Mouse (Mus musculus) c-Kit-negative CD71-positive TER-119-positive erythroid progenitor cells, embryonic 14.5 days (primary cell): ENCODE results near the gene Alpl.

Experiments
- DNase-seq: peaks from one replicate; pipeline ENCODE4 v3.0.0-alpha.2; 2013; ENCODE audit warnings: low read depth, low spot score

Alpl gene

GRCm38 (mm10) chr4:137800324-137800723, 4.1 kb upstream of the Alpl start:
- no peak for DNase-seq

- DNase-seq = no peak
These were observed 854 bp upstream of the Alpl start for GRCm38 (mm10) chr4:137797038-137797437.

GRCm38 (mm10) chr4:137794178-137794900, 1.8 kb downstream of the Alpl start:
- DNase-seq = no peak

DNA sequence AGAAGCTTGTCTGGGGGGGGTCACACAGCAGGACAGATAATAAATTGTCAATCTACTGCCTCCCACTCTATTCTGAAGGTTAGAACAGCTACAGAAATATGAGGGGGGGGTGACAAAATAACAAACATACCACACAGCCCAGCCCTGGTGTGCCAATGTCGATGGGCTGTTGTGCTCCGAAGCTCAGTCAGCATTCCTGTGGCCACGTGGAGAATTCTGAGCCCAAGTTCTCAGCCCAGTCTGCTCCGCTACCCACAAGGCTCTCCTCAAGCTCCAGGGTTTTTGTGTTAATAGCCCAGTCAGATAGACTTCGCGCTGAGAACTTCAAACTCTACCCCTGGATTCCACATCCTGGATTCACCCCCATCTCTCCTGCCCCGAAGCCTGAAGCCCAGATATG, 2.6 kb downstream of the Alpl start:
- DNase-seq = no peak

GRCm38 (mm10) chr4:137791440-137791839, 4.7 kb downstream of the Alpl start:
- DNase-seq = no peak

GRCm38 (mm10) chr4:137790981-137791380, 5.2 kb downstream of the Alpl start:
- no peak for DNase-seq

DNA sequence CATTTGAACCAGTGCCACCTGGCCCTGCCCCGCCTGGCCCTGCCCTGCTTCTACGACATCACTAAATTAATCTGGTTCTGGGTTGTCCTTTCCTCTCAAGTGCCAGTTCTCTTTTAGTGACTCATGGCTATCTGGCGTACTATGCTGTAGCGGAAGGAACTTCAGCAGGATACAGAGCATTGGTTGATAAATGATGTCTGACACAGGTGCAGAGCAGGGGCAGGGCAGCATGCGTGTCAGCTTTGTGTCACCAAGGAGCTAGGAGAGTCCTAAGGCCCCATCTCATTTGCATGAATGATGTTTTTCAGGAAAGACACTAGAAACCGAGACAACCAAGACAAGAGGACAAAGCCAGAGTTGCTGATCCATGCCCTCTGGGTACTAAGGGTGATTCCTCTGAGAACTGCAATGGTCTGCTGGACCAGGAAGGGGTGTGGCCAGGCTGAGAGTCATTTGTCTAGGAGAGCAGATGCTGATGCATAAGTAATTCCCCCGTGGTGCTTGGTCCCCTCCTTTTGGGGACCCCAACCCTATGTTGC, 7.6 kb downstream of the Alpl start:
- DNase-seq = no peak

- no peak for DNase-seq
These were observed 8.4 kb downstream of the Alpl start for GRCm38 (mm10) chr4:137787589-137788289.

DNA sequence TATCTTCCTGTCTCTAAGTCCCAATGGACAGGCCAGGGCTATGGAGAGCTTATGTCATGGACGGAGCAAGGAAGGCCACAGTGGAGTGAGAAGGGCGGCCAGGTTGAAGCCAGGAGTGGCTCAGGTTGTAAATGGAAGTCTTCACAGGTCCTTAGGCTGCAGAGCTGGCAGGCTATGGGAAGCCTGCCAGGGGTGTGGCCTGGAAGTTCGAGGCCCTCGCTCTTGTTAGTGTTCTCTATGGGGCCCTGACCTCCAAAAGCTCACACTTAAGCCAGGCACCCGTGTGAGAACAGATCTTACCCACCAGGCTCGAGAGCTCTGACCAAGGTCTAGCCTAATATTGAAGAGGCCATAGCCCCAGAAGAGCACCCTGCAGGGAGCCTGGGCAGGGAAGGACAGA, 9.7 kb downstream of the Alpl start:
- no peak for DNase-seq

GRCm38 (mm10) chr4:137785270-137785669, 10.9 kb downstream of the Alpl start:
- DNase-seq = no peak

GRCm38 (mm10) chr4:137784741-137785140, 11.4 kb downstream of the Alpl start:
- no peak for DNase-seq

- DNase-seq = no peak
These were observed 12.5 kb downstream of the Alpl start for GRCm38 (mm10) chr4:137783541-137784191.

- DNase-seq = no peak
These were observed 14.2 kb downstream of the Alpl start for GRCm38 (mm10) chr4:137781949-137782348.

DNA sequence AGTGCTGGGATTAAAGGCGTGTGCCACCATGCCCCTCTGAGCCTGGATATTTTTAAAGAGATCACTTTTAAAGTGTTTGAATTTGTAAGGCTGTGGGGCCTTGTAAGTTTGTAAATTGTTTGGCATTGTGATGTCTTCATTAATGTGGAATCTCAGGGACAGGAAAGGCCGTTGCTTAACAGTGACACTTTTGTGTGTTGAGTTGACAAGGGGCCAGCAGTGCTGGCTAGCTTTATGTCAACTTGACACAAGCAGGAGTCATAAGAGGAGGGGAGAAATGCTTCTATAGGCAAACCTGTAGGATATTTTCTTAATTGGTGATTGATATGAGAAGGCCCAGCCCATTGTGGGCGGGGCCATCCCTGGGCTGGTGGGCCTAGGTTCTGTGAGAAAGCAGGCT, 15.2 kb downstream of the Alpl start:
- no peak for DNase-seq

DNA sequence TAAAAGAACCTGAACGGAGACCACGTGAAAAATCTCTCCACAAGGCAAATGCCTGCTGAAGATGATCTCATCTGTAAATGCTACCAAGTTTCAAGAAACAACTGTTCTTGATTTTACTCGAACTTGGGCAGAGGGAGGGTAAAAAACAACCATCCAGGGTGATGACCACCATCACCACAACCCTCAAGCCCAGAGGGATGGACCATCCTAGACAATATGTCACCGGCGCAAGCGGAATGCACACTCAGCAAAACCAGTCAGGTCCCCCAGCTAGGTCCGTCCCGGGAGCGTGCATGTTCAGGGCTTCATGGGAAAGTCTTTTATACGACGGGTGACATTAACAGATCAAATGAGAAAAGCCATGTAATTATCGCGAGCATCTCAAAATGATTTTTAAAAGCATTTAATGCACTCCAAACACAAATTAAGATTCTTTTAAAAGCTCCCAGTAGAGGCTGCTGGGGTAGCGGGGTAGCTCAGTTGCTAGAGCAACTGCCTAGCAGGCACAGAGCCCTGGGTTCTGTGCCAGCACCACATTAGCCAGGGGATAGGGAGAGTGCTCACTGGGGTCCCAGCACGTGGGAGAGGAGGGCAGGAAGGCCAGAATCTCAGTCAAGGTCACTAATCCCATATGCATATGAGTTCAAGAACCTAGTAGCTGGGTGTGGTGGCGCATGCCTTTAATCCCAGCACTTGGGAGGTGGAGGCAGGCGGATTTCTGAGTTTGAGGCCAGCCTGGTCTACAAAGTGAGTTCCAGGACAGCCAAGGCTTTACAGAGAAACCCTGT, 17.6 kb downstream of the Alpl start:
- no peak for DNase-seq

DNA sequence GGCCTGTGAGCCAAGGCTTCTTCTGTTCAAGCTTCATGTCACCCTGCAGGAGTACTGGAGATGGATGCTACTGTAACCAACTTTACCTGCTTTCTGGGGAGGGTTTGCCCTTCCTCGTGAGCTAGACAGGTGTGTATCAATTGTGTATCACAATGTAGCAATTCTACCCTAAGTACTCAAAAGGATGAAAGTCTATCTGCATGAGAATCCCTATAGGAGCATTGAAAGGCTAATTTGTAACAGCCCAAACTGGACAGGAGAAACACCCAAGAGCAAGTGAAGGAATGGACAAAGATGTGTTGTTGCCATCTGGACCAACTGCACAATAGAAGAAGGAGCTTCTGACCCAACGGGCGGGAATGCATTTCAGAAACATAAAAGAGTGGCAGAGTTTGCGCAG, 18.3 kb downstream of the Alpl start:
- no peak for DNase-seq

DNA sequence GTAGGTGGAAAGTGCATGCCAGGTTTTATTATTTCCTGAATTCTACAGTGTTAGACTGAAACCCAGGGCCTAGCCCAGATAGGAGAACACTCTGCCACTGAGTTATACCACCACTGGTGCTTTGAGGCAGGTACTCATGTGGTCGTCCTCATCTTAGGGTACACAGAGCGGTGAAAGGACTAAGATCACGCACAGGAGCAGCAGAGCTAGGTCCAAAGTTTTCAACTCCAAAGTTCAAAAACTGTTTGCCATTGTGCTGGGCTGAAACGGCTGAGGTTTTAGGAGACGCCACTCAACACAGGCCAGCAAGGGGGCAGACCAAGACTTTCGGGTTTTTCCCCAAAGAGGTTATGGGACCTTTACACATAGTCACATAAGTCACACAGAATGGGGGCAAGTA, 21.7 kb downstream of the Alpl start:
- no peak for DNase-seq

GRCm38 (mm10) chr4:137774013-137774412, 22.2 kb downstream of the Alpl start:
- no peak for DNase-seq

GRCm38 (mm10) chr4:137773369-137773899, 22.8 kb downstream of the Alpl start:
- no peak for DNase-seq

- no peak for DNase-seq
These were observed 23.6 kb downstream of the Alpl start for GRCm38 (mm10) chr4:137772438-137773056.

DNA sequence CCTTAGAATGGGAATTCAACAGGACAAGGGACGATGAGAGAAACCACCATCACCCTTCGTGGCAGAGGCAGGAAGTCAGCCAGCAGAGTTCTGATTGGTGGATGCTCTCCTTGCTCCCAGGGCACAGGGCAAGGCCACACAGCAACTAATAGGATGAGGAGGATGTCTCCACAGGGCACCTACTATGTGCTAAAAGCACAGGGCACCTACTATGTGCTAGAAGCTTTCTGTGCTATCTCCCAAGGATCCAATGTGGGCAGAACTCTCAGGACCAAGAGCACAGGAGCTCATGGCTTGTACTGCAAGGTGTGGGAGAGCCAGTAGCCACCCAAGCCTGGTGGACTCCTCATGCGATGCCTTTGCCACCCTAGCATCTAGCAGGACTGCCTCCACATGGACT, 24.4 kb downstream of the Alpl start:
- no peak for DNase-seq
